Mouse (Mus musculus): Measurements from ENCODE around the gene Pdlim7. TPM values are rescaled to one million over a fixed set of nuclear protein-coding genes. Genes with fewer than 3 reads are reported as not detected.

Gene Pdlim7
- total and polyA plus RNA-seq, 3 experiments: 12.3 to 40.6 TPM; not detected in 1

GRCm38 (mm10) chr13:55523278-55523677, 9.8 kb upstream of the Pdlim7 start:
- H3K27ac ChIP-seq (ENCODE audit: control insufficient read depth, low read depth, low read length): no peak overlapping the region
- H3K9ac ChIP-seq (ENCODE audit: control insufficient read depth, low read depth, low read length, poor library complexity, severe bottlenecking): no peak overlapping the region
- no peaks in the 10 kb centered on the region for H3K79me2 ChIP-seq (ENCODE audit: control insufficient read depth, insufficient read depth, low read length, poor library complexity)
- no peak overlapping the region for H3K4me3 ChIP-seq (ENCODE audit: control insufficient read depth in 1 of 2, insufficient read depth in 1 of 2, low read depth in 2 of 2, low read length in 2 of 2)
- no peaks in the 10 kb centered on the region for H3K27me3 ChIP-seq (ENCODE audit: control insufficient read depth in 1 of 2, insufficient read depth in 2 of 2, low read length in 2 of 2)
- peaks cover 0 to 10% of the 10 kb centered on the region in 2 experiments; a peak in 2 of 4 replicates for H3K36me3 ChIP-seq (ENCODE audit: control insufficient read depth in 1 of 2, insufficient read depth in 2 of 2, low read length in 2 of 2)
- DNase-seq (ENCODE audit: low read depth, low spot score): no peak
- H3K9me3 ChIP-seq (replicated peaks; ENCODE audit: insufficient read depth, low read length): no peaks in the 10 kb centered on the region
- H3K4me1 ChIP-seq (ENCODE audit: control insufficient read depth in 1 of 2, insufficient read depth in 2 of 2, low read length in 2 of 2): peaks cover 0 to 13% of the 10 kb centered on the region in 2 experiments; a peak in 3 of 4 replicates
- TF ChIP-seq TCF12 (IDR thresholded peaks at IDR 0.05; ENCODE audit: low read depth, low read length) (no peak), UBTF (IDR thresholded peaks at IDR 0.05; ENCODE audit: borderline replicate concordance, insufficient read depth, low read depth, low read length) (no peak), JUND (IDR thresholded peaks at IDR 0.05; ENCODE audit: low read depth, low read length) (no peak), MYC (IDR thresholded peaks at IDR 0.05; ENCODE audit: low read depth, low read length) (no peak), ZMIZ1 (IDR thresholded peaks at IDR 0.05; ENCODE audit: low read depth, low read length) (no peak), CHD1 (IDR thresholded peaks at IDR 0.05; ENCODE audit: low read depth, low read length) (no peak), POLR2AphosphoS2 (IDR thresholded peaks at IDR 0.05; ENCODE audit: low read length) (no peak), RAD21 (IDR thresholded peaks at IDR 0.05; ENCODE audit: low read depth, low read length) (no peak), ZKSCAN1 (IDR thresholded peaks at IDR 0.05; ENCODE audit: low read depth, low read length) (no peak), SMC3 (IDR thresholded peaks at IDR 0.05; ENCODE audit: low read depth, low read length) (no peak), BHLHE40 (IDR thresholded peaks at IDR 0.05; ENCODE audit: borderline replicate concordance, low read depth, low read length) (no peak)

- H3K36me3 ChIP-seq (ENCODE audit: control insufficient read depth in 1 of 2, insufficient read depth in 2 of 2, low read length in 2 of 2): peaks cover 0 to 6% of the 10 kb centered on the region in 2 experiments; a peak in 1 of 4 replicates
- DNase-seq (ENCODE audit: low read depth, low spot score): no peak
- H3K9ac ChIP-seq (ENCODE audit: control insufficient read depth, low read depth, low read length, poor library complexity, severe bottlenecking): no peak overlapping the region
- H3K9me3 ChIP-seq (replicated peaks; ENCODE audit: insufficient read depth, low read length): no peaks in the 10 kb centered on the region
- no peak overlapping the region for H3K27ac ChIP-seq (ENCODE audit: control insufficient read depth, low read depth, low read length)
- H3K27me3 ChIP-seq (ENCODE audit: control insufficient read depth in 1 of 2, insufficient read depth in 2 of 2, low read length in 2 of 2): no peaks in the 10 kb centered on the region
- no peaks in the 10 kb centered on the region for H3K79me2 ChIP-seq (ENCODE audit: control insufficient read depth, insufficient read depth, low read length, poor library complexity)
- H3K4me1 ChIP-seq (ENCODE audit: control insufficient read depth in 1 of 2, insufficient read depth in 2 of 2, low read length in 2 of 2): peaks cover 0 to 7% of the 10 kb centered on the region in 2 experiments; a peak in 2 of 4 replicates
- no peak overlapping the region for H3K4me3 ChIP-seq (ENCODE audit: control insufficient read depth in 1 of 2, insufficient read depth in 1 of 2, low read depth in 2 of 2, low read length in 2 of 2)
- TF ChIP-seq NRF1 (IDR thresholded peaks at IDR 0.05; ENCODE audit: insufficient read depth, low read depth, low read length, poor library complexity, severe bottlenecking) (no peak), SIN3A (IDR thresholded peaks at IDR 0.05; ENCODE audit: low read length) (no peak), MAZ (IDR thresholded peaks at IDR 0.05; ENCODE audit: low read depth, low read length) (no peak), NELFE (IDR thresholded peaks at IDR 0.05; ENCODE audit: low read depth, low read length) (no peak), UBTF (IDR thresholded peaks at IDR 0.05; ENCODE audit: borderline replicate concordance, insufficient read depth, low read depth, low read length) (no peak), BHLHE40 (IDR thresholded peaks at IDR 0.05; ENCODE audit: borderline replicate concordance, low read depth, low read length) (no peak), POLR2AphosphoS5 (IDR thresholded peaks at IDR 0.05; ENCODE audit: borderline replicate concordance, low read depth, low read length) (no peak), HCFC1 (IDR thresholded peaks at IDR 0.05; ENCODE audit: low read depth, low read length) (no peak), MEF2A (IDR thresholded peaks at IDR 0.05; ENCODE audit: extremely low read depth, insufficient replicate concordance, low read depth, low read length, poor library complexity, severe bottlenecking) (no peak)
Measured at GRCm38 (mm10) chr13:55522730-55523129, 9.3 kb upstream of the Pdlim7 start.

All from MEL (cell line).